Mouse (Mus musculus): ENCODE data around the gene Tnip2. TPM values are rescaled to one million over a fixed set of nuclear protein-coding genes. Genes with fewer than 3 reads are reported as not detected.

Tnip2 gene
- polyA plus RNA-seq, 1 experiment from 2014 or later, result 10.5 TPM

- Histone ChIP-seq H3K4me2 (replicated peaks) (peak overlapping the region; percentile 75), H3K27me3 (ENCODE audit: control insufficient read depth, insufficient read depth, low read length) (peaks cover 11% of the 10 kb centered on the region), H3K9me3 (ENCODE audit: control insufficient read depth, low read length) (no peaks in the 10 kb centered on the region), H3K9ac (no peak overlapping the region), H3K4me1 (replicated peaks; ENCODE audit: control insufficient read depth, insufficient read depth, low read length) (peaks cover 7% of the 10 kb centered on the region; the same call in 1 of the 2 replicates), H3K4me3 (replicated peaks; ENCODE audit: low read length) (peak overlapping the region; percentile 50), H3K27ac (no peak overlapping the region), H3K36me3 (replicated peaks; ENCODE audit: control insufficient read depth, insufficient read depth) (no peaks in the 10 kb centered on the region)
- no peak for ATAC-seq (ENCODE audit: low FRiP score)
- DNase-seq (ENCODE audit: low spot score), result no peak
- WGBS, result 31% methylated on average over 7 of the region's 7 CpGs
Measured at GRCm38 (mm10) chr5:34514218-34514566, 401 bp upstream of the Tnip2 start.

DNA sequence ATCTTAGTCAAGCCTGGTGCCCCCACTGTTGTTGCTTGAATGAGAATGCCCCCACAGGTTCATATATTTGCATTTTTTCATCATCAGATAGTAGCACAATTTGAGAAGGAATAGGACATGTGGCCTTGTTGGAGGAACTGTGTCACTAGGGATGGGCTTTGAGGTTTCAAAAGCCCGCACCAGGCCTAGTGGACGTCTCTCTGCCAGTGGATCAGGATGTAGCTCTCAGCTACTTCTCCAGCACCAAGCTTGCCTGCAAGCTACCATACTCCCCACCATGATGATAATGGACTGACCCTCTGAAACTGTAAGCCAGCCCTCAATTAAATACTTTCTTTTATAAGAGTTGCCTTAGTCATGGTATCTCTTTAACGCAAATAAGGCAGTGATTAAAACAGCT, 1.3 kb downstream of the Tnip2 start:
- Histone ChIP-seq H3K36me3 (replicated peaks; ENCODE audit: control insufficient read depth, insufficient read depth) (no peaks in the 10 kb centered on the region), H3K9me3 (ENCODE audit: control insufficient read depth, low read length) (no peaks in the 10 kb centered on the region), H3K27ac (no peak overlapping the region), H3K4me1 (replicated peaks; ENCODE audit: control insufficient read depth, insufficient read depth, low read length) (peaks cover 7% of the 10 kb centered on the region; the same call in 1 of the 2 replicates), H3K4me2 (replicated peaks) (peak overlapping the region; percentile 75), H3K27me3 (ENCODE audit: control insufficient read depth, insufficient read depth, low read length) (peaks cover 11% of the 10 kb centered on the region), H3K9ac (no peak overlapping the region), H3K4me3 (replicated peaks; ENCODE audit: low read length) (no peak overlapping the region)
- DNase-seq (ENCODE audit: low spot score) (no peak), ATAC-seq (ENCODE audit: low FRiP score) (no peak)
- WGBS, result 80% methylated on average over 3 of the region's 3 CpGs

- Histone ChIP-seq H3K4me2 (replicated peaks) (no peak overlapping the region), H3K4me3 (replicated peaks; ENCODE audit: low read length) (no peak overlapping the region), H3K9ac (no peak overlapping the region), H3K36me3 (replicated peaks; ENCODE audit: control insufficient read depth, insufficient read depth) (no peaks in the 10 kb centered on the region; the same call in 1 of the 2 replicates), H3K9me3 (ENCODE audit: control insufficient read depth, low read length) (no peaks in the 10 kb centered on the region), H3K27ac (no peak overlapping the region), H3K4me1 (replicated peaks; ENCODE audit: control insufficient read depth, insufficient read depth, low read length) (no peaks in the 10 kb centered on the region), H3K27me3 (ENCODE audit: control insufficient read depth, insufficient read depth, low read length) (no peaks in the 10 kb centered on the region)
- DNase-seq (ENCODE audit: low spot score) (no peak), ATAC-seq (ENCODE audit: low FRiP score) (no peak)
- WGBS, result 83% methylated on average over 6 of the region's 6 CpGs
Measured at GRCm38 (mm10) chr5:34502821-34503220, 11.0 kb downstream of the Tnip2 start.

DNA sequence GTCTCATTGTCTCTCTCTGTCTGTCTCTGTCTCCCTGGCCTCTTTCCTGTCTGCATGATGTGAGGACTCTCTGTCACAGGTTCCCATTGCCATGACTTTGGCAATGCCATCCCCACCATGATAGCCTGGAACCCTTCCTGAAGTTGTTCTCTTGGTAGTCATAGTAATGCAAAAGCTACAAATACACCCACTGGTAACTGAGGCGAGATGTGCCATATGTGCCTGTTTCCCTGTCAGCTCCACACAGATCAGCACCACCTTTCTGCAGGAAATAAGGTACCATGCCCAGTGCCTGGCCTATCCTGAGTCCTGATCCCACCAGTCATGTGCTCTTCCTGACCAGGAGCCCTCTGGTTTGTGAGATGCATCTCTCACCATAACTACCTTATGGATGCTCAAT, 11.4 kb downstream of the Tnip2 start:
- WGBS, result 96% methylated on average over 1 of the region's 1 CpGs
- Histone ChIP-seq H3K36me3 (replicated peaks; ENCODE audit: control insufficient read depth, insufficient read depth) (no peaks in the 10 kb centered on the region; the same call in 1 of the 2 replicates), H3K4me1 (replicated peaks; ENCODE audit: control insufficient read depth, insufficient read depth, low read length) (no peaks in the 10 kb centered on the region), H3K27me3 (ENCODE audit: control insufficient read depth, insufficient read depth, low read length) (no peaks in the 10 kb centered on the region), H3K9me3 (ENCODE audit: control insufficient read depth, low read length) (no peaks in the 10 kb centered on the region), H3K9ac (no peak overlapping the region), H3K4me2 (replicated peaks) (no peak overlapping the region), H3K4me3 (replicated peaks; ENCODE audit: low read length) (no peak overlapping the region), H3K27ac (no peak overlapping the region)
- ATAC-seq (ENCODE audit: low FRiP score) (no peak), DNase-seq (ENCODE audit: low spot score) (no peak)

DNA sequence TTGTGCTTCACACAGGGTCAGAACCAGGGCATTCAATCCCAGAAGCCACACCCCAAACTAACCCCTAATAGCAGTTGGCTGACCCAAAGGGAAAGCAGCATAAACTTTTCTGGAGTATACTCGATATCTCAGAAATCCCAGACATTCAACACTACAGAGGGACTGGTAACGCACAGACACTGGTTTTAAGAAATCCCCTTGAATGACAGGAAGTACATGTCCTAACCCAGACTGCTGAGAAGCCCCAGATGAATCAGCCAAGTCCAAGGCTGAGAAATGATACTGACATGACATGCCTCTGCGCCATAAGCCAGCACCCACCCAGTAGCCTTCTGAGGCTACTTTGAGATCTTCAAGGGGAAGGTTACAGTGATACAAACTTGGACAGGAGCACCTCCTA, 12.2 kb downstream of the Tnip2 start:
- Histone ChIP-seq H3K36me3 (replicated peaks; ENCODE audit: control insufficient read depth, insufficient read depth) (no peaks in the 10 kb centered on the region; the same call in 1 of the 2 replicates), H3K4me3 (replicated peaks; ENCODE audit: low read length) (no peak overlapping the region), H3K4me2 (replicated peaks) (no peak overlapping the region), H3K27ac (no peak overlapping the region), H3K27me3 (ENCODE audit: control insufficient read depth, insufficient read depth, low read length) (no peaks in the 10 kb centered on the region), H3K9ac (no peak overlapping the region), H3K4me1 (replicated peaks; ENCODE audit: control insufficient read depth, insufficient read depth, low read length) (no peaks in the 10 kb centered on the region), H3K9me3 (ENCODE audit: control insufficient read depth, low read length) (no peaks in the 10 kb centered on the region)
- ATAC-seq (ENCODE audit: low FRiP score) (no peak), DNase-seq (ENCODE audit: low spot score) (no peak)
- WGBS, result 95% methylated on average over 3 of the region's 3 CpGs

DNA sequence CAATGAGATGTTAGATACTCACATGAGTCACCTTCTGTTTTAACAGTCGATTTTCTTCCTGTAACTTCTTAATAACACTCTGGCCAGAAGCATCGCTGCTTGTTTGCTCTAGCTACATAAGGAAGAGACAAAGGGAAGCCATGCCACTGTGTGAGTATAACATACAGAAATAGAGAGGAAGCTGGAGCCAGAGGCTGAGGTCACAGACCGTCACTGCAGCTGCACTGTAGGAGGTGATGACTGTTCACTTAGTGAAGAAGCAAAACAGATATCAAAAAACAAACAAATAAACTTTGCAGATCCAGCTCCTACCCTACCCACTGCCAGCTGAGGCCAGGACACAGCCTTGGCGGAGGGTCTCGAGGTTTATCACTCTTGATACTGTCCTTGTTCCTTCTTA, 12.9 kb downstream of the Tnip2 start:
- Histone ChIP-seq H3K9me3 (ENCODE audit: control insufficient read depth, low read length) (no peaks in the 10 kb centered on the region), H3K4me3 (replicated peaks; ENCODE audit: low read length) (no peak overlapping the region)
- 84% methylated on average over 5 of the region's 5 CpGs for WGBS

GRCm38 (mm10) chr5:34496745-34497144, 17.0 kb downstream of the Tnip2 start:
- H3K4me2 ChIP-seq (replicated peaks), result no peak overlapping the region
- H3K9ac ChIP-seq, result no peak overlapping the region
- H3K4me1 ChIP-seq (replicated peaks; ENCODE audit: control insufficient read depth, insufficient read depth, low read length), result no peaks in the 10 kb centered on the region
- no peaks in the 10 kb centered on the region for H3K27me3 ChIP-seq (ENCODE audit: control insufficient read depth, insufficient read depth, low read length)
- H3K36me3 ChIP-seq (replicated peaks; ENCODE audit: control insufficient read depth, insufficient read depth), result peaks cover 7% of the 10 kb centered on the region; the same call in 1 of the 2 replicates
- DNase-seq (ENCODE audit: low spot score) (no peak), ATAC-seq (ENCODE audit: low FRiP score) (peak; percentile 37; the same call in 1 of the 2 replicates)
- no peak overlapping the region for H3K27ac ChIP-seq
- H3K9me3 ChIP-seq (ENCODE audit: control insufficient read depth, low read length), result no peaks in the 10 kb centered on the region
- no peak overlapping the region for H3K4me3 ChIP-seq (replicated peaks; ENCODE audit: low read length)
- WGBS, result 64% methylated on average over 6 of the region's 6 CpGs

More for the DNA sequence above, 12.9 kb downstream of the Tnip2 start:
- H3K9ac ChIP-seq, result no peak overlapping the region
- H3K27ac ChIP-seq, result no peak overlapping the region
- no peak overlapping the region for H3K4me2 ChIP-seq (replicated peaks)
- ATAC-seq (ENCODE audit: low FRiP score), result no peak
- H3K27me3 ChIP-seq (ENCODE audit: control insufficient read depth, insufficient read depth, low read length), result no peaks in the 10 kb centered on the region
- H3K4me1 ChIP-seq (replicated peaks; ENCODE audit: control insufficient read depth, insufficient read depth, low read length), result no peaks in the 10 kb centered on the region
- no peak for DNase-seq (ENCODE audit: low spot score)
- peaks cover 2% of the 10 kb centered on the region; the same call in 1 of the 2 replicates for H3K36me3 ChIP-seq (replicated peaks; ENCODE audit: control insufficient read depth, insufficient read depth)

- no peak overlapping the region for H3K4me3 ChIP-seq (replicated peaks; ENCODE audit: low read length)
- no peak for ATAC-seq (ENCODE audit: low FRiP score)
- WGBS, result 89% methylated on average over 3 of the region's 3 CpGs
Measured at GRCm38 (mm10) chr5:34489418-34489787, 24.4 kb downstream of the Tnip2 start.

GRCm38 (mm10) chr5:34488741-34489417, 24.9 kb downstream of the Tnip2 start:
- ATAC-seq (ENCODE audit: low FRiP score) (no peak), DNase-seq (ENCODE audit: low spot score) (no peak)
- H3K27me3 ChIP-seq (ENCODE audit: control insufficient read depth, insufficient read depth, low read length), result no peaks in the 10 kb centered on the region
- H3K4me1 ChIP-seq (replicated peaks; ENCODE audit: control insufficient read depth, insufficient read depth, low read length), result no peaks in the 10 kb centered on the region
- 70% methylated on average over 6 of the region's 6 CpGs for WGBS
- no peaks in the 10 kb centered on the region for H3K9me3 ChIP-seq (ENCODE audit: control insufficient read depth, low read length)
- H3K4me3 ChIP-seq (replicated peaks; ENCODE audit: low read length), result no peak overlapping the region
- H3K27ac ChIP-seq, result no peak overlapping the region
- H3K36me3 ChIP-seq (replicated peaks; ENCODE audit: control insufficient read depth, insufficient read depth), result peaks cover 40% of the 10 kb centered on the region
- H3K9ac ChIP-seq, result no peak overlapping the region
- H3K4me2 ChIP-seq (replicated peaks), result no peak overlapping the region

More at GRCm38 (mm10) chr5:34489418-34489787, 24.4 kb downstream of the Tnip2 start:
- no peak for DNase-seq (ENCODE audit: low spot score)
- H3K9ac ChIP-seq, result no peak overlapping the region
- H3K36me3 ChIP-seq (replicated peaks; ENCODE audit: control insufficient read depth, insufficient read depth), result peaks cover 35% of the 10 kb centered on the region
- no peaks in the 10 kb centered on the region for H3K9me3 ChIP-seq (ENCODE audit: control insufficient read depth, low read length)
- H3K27me3 ChIP-seq (ENCODE audit: control insufficient read depth, insufficient read depth, low read length), result no peaks in the 10 kb centered on the region
- no peak overlapping the region for H3K27ac ChIP-seq
- no peak overlapping the region for H3K4me2 ChIP-seq (replicated peaks)
- H3K4me1 ChIP-seq (replicated peaks; ENCODE audit: control insufficient read depth, insufficient read depth, low read length), result no peaks in the 10 kb centered on the region

All from hindbrain, embryonic 14.5 days (tissue).